Mouse (Mus musculus) left cerebral cortex, adult 2 months (tissue): ENCODE data around the gene Gpbar1. TPM values are rescaled to one million over a fixed set of nuclear protein-coding genes. Genes with fewer than 3 reads are reported as not detected.
A peak's percentile ranks its signal among the peaks of the same experiment; 100 is the strongest.
"Not testable (repeated sequence)": the region's sequence is repeated elsewhere in the genome, so short reads cannot be mapped to it uniquely, and the experiment has no call there.

Experiments
- DNase-seq, 2 experiments: peaks; one replicate each; pipeline ENCODE4 v3.0.0; 2021 to 2022; ENCODE audit warnings: low spot score in 2 of 2, mixed read lengths in 1 of 2; ENCODE audit errors: extremely low spot score in 1 of 2
- H3K27ac ChIP-seq: fragments of 200-600 bp; 2 replicates; pipeline ENCODE4 v1.8.1; 2022
- H3K4me3 ChIP-seq: fragments of 200-600 bp; 2 replicates; pipeline ENCODE4 v1.8.1; 2022
- CTCF ChIP-seq: fragments of 200-600 bp; IDR thresholded peaks from 2 replicates; pipeline ENCODE4 v1.8.1; 2022; ENCODE audit warnings: antibody characterized with exemption, mild to moderate bottlenecking, moderate library complexity
- intact Hi-C: fragments of 180-260 bp; cut with DNase I; formaldehyde crosslinking; loops from one replicate; pipeline ENCODE4 v1.15.1; 2025
- total RNA-seq, 2 experiments: library from RNA; stranded (reverse); gene quantifications; 2 replicates each; pipeline ENCODE4 v1.2.3; 2021

The Gpbar1 gene
- total RNA-seq, 2 experiments from 2014 or later = not detected

GRCm38 (mm10) chr1:74280591-74281325, 2.4 kb downstream of the Gpbar1 start:
- DNase-seq = no peak
- intact Hi-C loops = no loop called here
- Histone ChIP-seq H3K27ac (no peak overlapping the region), H3K4me3 (no peak overlapping the region)
- TF ChIP-seq CTCF = no peak

GRCm38 (mm10) chr1:74281372-74281771, 3.0 kb downstream of the Gpbar1 start:
- intact Hi-C loops = no loop called here
- Histone ChIP-seq H3K4me3 (no peak overlapping the region), H3K27ac (no peak overlapping the region)
- no peak for TF ChIP-seq CTCF
- no peak for DNase-seq

- intact Hi-C loops = no loop called here
- TF ChIP-seq CTCF = no peak
- Histone ChIP-seq H3K4me3 (no peak overlapping the region), H3K27ac (no peak overlapping the region)
- no peak for DNase-seq
These were observed 3.5 kb downstream of the Gpbar1 start for GRCm38 (mm10) chr1:74281886-74282285.

- DNase-seq = no peak
- no peak for TF ChIP-seq CTCF
- Histone ChIP-seq H3K4me3 (no peak overlapping the region), H3K27ac (no peak overlapping the region)
- intact Hi-C loops = no loop called here
These were observed 4.7 kb downstream of the Gpbar1 start for GRCm38 (mm10) chr1:74282896-74283625.

- TF ChIP-seq CTCF = no peak
- Histone ChIP-seq H3K4me3 (peak overlapping the region; percentile 68), H3K27ac (peak overlapping the region; percentile 91)
- peak; percentile 41 to 50 for DNase-seq
- intact Hi-C loops = loop anchor here (1.0 kb wide), 1 partner anchor 48 kb away; the partner anchor contains the start of gene Arpc2
These were observed 5.5 kb downstream of the Gpbar1 start for GRCm38 (mm10) chr1:74283686-74284463.

- peak; percentile 99 to 100 for DNase-seq
- Histone ChIP-seq H3K27ac (peak within 1 kb of the TSS; percentile 91), H3K4me3 (peak within 1 kb of the TSS; percentile 68)
- no peak; the same call in none of the 2 replicates for TF ChIP-seq CTCF
- intact Hi-C loops = loop anchor here (1.0 to 5.0 kb wide), 3 partner anchors 48 to 168 kb away; partner anchors contain the start of genes Arpc2 and Catip
These were observed 6.3 kb downstream of the Gpbar1 start, which contains the start of the genes Aamp and Pnkd for GRCm38 (mm10) chr1:74284543-74285160. Gene Aamp, minus strand, starts transcription at chr1:74284738. Gene Pnkd, plus strand, starts transcription at chr1:74284930.

- peak overlapping the region; percentile 64 for H3K4me3 ChIP-seq
- no peak for TF ChIP-seq CTCF
- H3K27ac ChIP-seq = peak overlapping the region; percentile 91
- no peak for DNase-seq
- intact Hi-C loops = loop anchor here (5.0 kb wide), 2 partner anchors 77 to 167 kb away; partner anchors contain the start of gene Catip
These were observed 7.1 kb downstream of the Gpbar1 start for GRCm38 (mm10) chr1:74285212-74286010.

- intact Hi-C loops = loop anchor here (5.0 kb wide), 2 partner anchors 75 to 165 kb away; partner anchors contain the start of gene Catip
- H3K27ac ChIP-seq, H3K4me3 ChIP-seq, DNase-seq: not testable (repeated sequence)
- TF ChIP-seq CTCF = peak; percentile 50
These were observed 8.7 kb downstream of the Gpbar1 start for GRCm38 (mm10) chr1:74286869-74287607.

GRCm38 (mm10) chr1:74288327-74288726, 10.0 kb downstream of the Gpbar1 start:
- DNase-seq = no peak
- H3K27ac ChIP-seq = no peak overlapping the region
- intact Hi-C loops = loop anchor here (5.0 kb wide), 2 partner anchors 74 to 164 kb away; partner anchors contain the start of gene Catip
- TF ChIP-seq CTCF = no peak
- no peak overlapping the region for H3K4me3 ChIP-seq

- intact Hi-C loops = loop anchor here (5.0 kb wide), 2 partner anchors 73 to 163 kb away; partner anchors contain the start of gene Catip
- H3K4me3 ChIP-seq = no peak overlapping the region
- no peak for DNase-seq
- TF ChIP-seq CTCF = no peak
- H3K27ac ChIP-seq = no peak overlapping the region
These were observed 10.9 kb downstream of the Gpbar1 start for GRCm38 (mm10) chr1:74289248-74289647.
